Comparison of ENCODE assay signal across 9 mouse cellular contexts in the genomic region with DNA sequence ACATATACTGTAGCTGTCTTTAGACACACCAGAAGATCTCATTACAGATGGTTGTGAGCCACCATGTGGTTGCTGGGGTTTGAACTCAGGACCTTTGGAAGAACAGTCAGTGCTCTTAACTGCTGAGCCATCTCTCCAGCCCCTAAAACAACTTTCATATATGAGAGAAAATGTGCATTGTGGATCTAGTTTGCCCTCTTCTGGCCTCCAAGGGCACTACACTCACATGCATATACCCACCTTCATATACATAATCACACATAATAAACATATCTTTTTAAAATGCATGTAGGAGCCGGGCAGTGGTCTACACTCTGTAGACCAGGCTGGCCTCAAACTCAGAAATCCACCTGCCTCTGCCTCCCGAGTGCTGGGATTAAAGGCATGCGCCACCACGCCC. TPM values are rescaled to one million over a fixed set of nuclear protein-coding genes. Genes with fewer than 3 reads are reported as not detected.
"Had no signal": no experiment of that assay in that cellular context is flagged by ENCODE, and none has a peak within 500 bp of the region (broad histone marks: within the 10 kb centered on the region; RNA-seq: fewer than 3 reads in every experiment).

No protein-coding gene starts in this region.

RNA-seq across cellular contexts. Expression of a gene that starts 16.3 kb away (rescaled TPM):
- polyA plus RNA-seq: kidney, embryonic 16.5 days; limb, embryonic 11.5 days; liver, embryonic 11.5 days; midbrain, embryonic 10.5 days; midbrain, embryonic 13.5 days; midbrain, embryonic 16.5 days; neural tube, embryonic 11.5 days; spleen, adult 2 months; thymus, postnatal 0 days had no signal
